Mouse (Mus musculus): ENCODE measurements around the gene Syngr1. TPM values are rescaled to one million over a fixed set of nuclear protein-coding genes. Genes with fewer than 3 reads are reported as not detected.

The Syngr1 gene
- total and polyA plus RNA-seq, 3 experiments = 105 to 115 TPM; not detected in 1

- peak; percentile 73; the same call in 1 of the 2 replicates for TF ChIP-seq CHD1 (IDR thresholded peaks at IDR 0.05; ENCODE audit: low read depth, low read length)
- no peak for TF ChIP-seq TCF12 (IDR thresholded peaks at IDR 0.05; ENCODE audit: low read depth, low read length)
- no peak for TF ChIP-seq USF2 (IDR thresholded peaks at IDR 0.05; ENCODE audit: borderline replicate concordance in 1 of 2, insufficient read depth in 1 of 2, low read depth in 1 of 2, low read length in 2 of 2)
- TF ChIP-seq KAT2A (conservative IDR thresholded peaks at IDR 0.05; ENCODE audit: low read depth, low read length) = no peak; the same call in 1 of the 2 replicates
- TF ChIP-seq NRF1 (IDR thresholded peaks at IDR 0.05; ENCODE audit: insufficient read depth, low read depth, low read length, poor library complexity, severe bottlenecking) = no peak
- no peak for TF ChIP-seq CTCF (IDR thresholded peaks at IDR 0.05 in 2 of 3, conservative IDR thresholded peaks at IDR 0.05 in 1 of 3; ENCODE audit: control insufficient read depth in 1 of 3, insufficient read depth in 1 of 3, low read depth in 2 of 3, low read length in 3 of 3, poor library complexity in 1 of 3, severe bottlenecking in 1 of 3)
- peak; percentile 67; the same call in 1 of the 2 replicates for TF ChIP-seq MAX (IDR thresholded peaks at IDR 0.05; ENCODE audit: low read length)
- TF ChIP-seq RCOR1 (IDR thresholded peaks at IDR 0.05; ENCODE audit: low read depth, low read length) = no peak
- no peak for TF ChIP-seq USF1 (IDR thresholded peaks at IDR 0.05; ENCODE audit: low read depth, low read length)
- TF ChIP-seq MEF2A (IDR thresholded peaks at IDR 0.05; ENCODE audit: extremely low read depth, insufficient replicate concordance, low read depth, low read length, poor library complexity, severe bottlenecking) = no peak
- no peak for TF ChIP-seq BHLHE40 (IDR thresholded peaks at IDR 0.05; ENCODE audit: borderline replicate concordance, low read depth, low read length)
- TF ChIP-seq POLR2A (IDR thresholded peaks at IDR 0.05; ENCODE audit: control insufficient read depth in 1 of 2, insufficient read depth in 1 of 2, low read depth in 1 of 2, low read length in 2 of 2, poor library complexity in 1 of 2) = 0 out of 4 replicates have a peak, but pooled peaks of 1 of the 2 experiments have one; percentile 42
- TF ChIP-seq ZMIZ1 (IDR thresholded peaks at IDR 0.05; ENCODE audit: low read depth, low read length) = peak; percentile 73
- no peak for TF ChIP-seq MAFK (IDR thresholded peaks at IDR 0.05; ENCODE audit: borderline replicate concordance, low read depth, low read length)
- TF ChIP-seq ZKSCAN1 (IDR thresholded peaks at IDR 0.05; ENCODE audit: low read depth, low read length) = no peak
- peak; percentile 54 for TF ChIP-seq SIN3A (IDR thresholded peaks at IDR 0.05; ENCODE audit: low read length)
- TF ChIP-seq TAL1 (IDR thresholded peaks at IDR 0.05; ENCODE audit: low read length) = no peak
- no peak for TF ChIP-seq MAZ (IDR thresholded peaks at IDR 0.05; ENCODE audit: low read depth, low read length)
Observed at GRCm38 (mm10) chr15:80081801-80082546, 9.2 kb upstream of the Syngr1 start (continued).

- Histone ChIP-seq H3K27ac (ENCODE audit: control insufficient read depth, low read depth, low read length) (peak overlapping the region; percentile 87), H3K9ac (ENCODE audit: control insufficient read depth, low read depth, low read length, poor library complexity, severe bottlenecking) (peak overlapping the region; percentile 87), H3K36me3 (ENCODE audit: control insufficient read depth in 1 of 2, insufficient read depth in 2 of 2, low read length in 2 of 2) (peaks cover 15 to 19% of the 10 kb centered on the region in 2 experiments; a peak in 3 of 4 replicates), H3K27me3 (ENCODE audit: control insufficient read depth in 1 of 2, insufficient read depth in 2 of 2, low read length in 2 of 2) (no peaks in the 10 kb centered on the region), H3K4me3 (ENCODE audit: control insufficient read depth in 1 of 2, insufficient read depth in 1 of 2, low read depth in 2 of 2, low read length in 2 of 2) (peak overlapping the region; percentile 60 to 85), H3K4me1 (ENCODE audit: control insufficient read depth in 1 of 2, insufficient read depth in 2 of 2, low read length in 2 of 2) (peaks cover 0 to 5% of the 10 kb centered on the region in 2 experiments; a peak in 1 of 4 replicates), H3K79me2 (ENCODE audit: control insufficient read depth, insufficient read depth, low read length, poor library complexity) (peaks cover 46% of the 10 kb centered on the region), H3K9me3 (replicated peaks; ENCODE audit: insufficient read depth, low read length) (no peaks in the 10 kb centered on the region)
- TF ChIP-seq MAX (IDR thresholded peaks at IDR 0.05; ENCODE audit: low read length) (peak; percentile 74; the same call in 1 of the 2 replicates), POLR2AphosphoS2 (IDR thresholded peaks at IDR 0.05; ENCODE audit: low read length) (peak; percentile 90), CHD1 (IDR thresholded peaks at IDR 0.05; ENCODE audit: low read depth, low read length) (peak; percentile 98), MYB (IDR thresholded peaks at IDR 0.05; ENCODE audit: low read depth, low read length) (0 out of 2 replicates have a peak, but pooled peaks have one; percentile 21), CTCF (IDR thresholded peaks at IDR 0.05 in 2 of 3, conservative IDR thresholded peaks at IDR 0.05 in 1 of 3; ENCODE audit: control insufficient read depth in 1 of 3, insufficient read depth in 1 of 3, low read depth in 2 of 3, low read length in 3 of 3, poor library complexity in 1 of 3, severe bottlenecking in 1 of 3) (no peak), ETS1 (IDR thresholded peaks at IDR 0.05; ENCODE audit: low read depth, low read length) (0 out of 2 replicates have a peak, but pooled peaks have one; percentile 8), MYC (IDR thresholded peaks at IDR 0.05; ENCODE audit: low read depth, low read length) (peak; percentile 86), TCF12 (IDR thresholded peaks at IDR 0.05; ENCODE audit: low read depth, low read length) (peak; percentile 34; the same call in 1 of the 2 replicates), MXI1 (IDR thresholded peaks at IDR 0.05; ENCODE audit: low read depth, low read length) (peak; percentile 22; the same call in 1 of the 2 replicates), RAD21 (IDR thresholded peaks at IDR 0.05; ENCODE audit: low read depth, low read length) (no peak), EP300 (IDR thresholded peaks at IDR 0.05; ENCODE audit: low read depth in 1 of 2, low read length in 2 of 2) (no peak), NRF1 (IDR thresholded peaks at IDR 0.05; ENCODE audit: insufficient read depth, low read depth, low read length, poor library complexity, severe bottlenecking) (no peak), SIN3A (IDR thresholded peaks at IDR 0.05; ENCODE audit: low read length) (peak; percentile 15; the same call in 1 of the 2 replicates), BHLHE40 (IDR thresholded peaks at IDR 0.05; ENCODE audit: borderline replicate concordance, low read depth, low read length) (no peak)
- peak; percentile 76 for DNase-seq (ENCODE audit: low read depth, low spot score)
Observed at GRCm38 (mm10) chr15:80082661-80083275, 8.4 kb upstream of the Syngr1 start.

Data from MEL (cell line).